In genomic region chr16:38106542-38106941, GRCm38 (mm10) we compare ENCODE assay signal across 25 mouse cellular contexts. TPM values are rescaled to one million over a fixed set of nuclear protein-coding genes. Genes with fewer than 3 reads are reported as not detected.
DNase-seq lines count a peak whose midpoint lies in the region; ATAC-seq and TF ChIP-seq lines count a peak whose summit lies in the region.
"Had no signal": no experiment of that assay in that cellular context is flagged by ENCODE, and none has a peak within 500 bp of the region (broad histone marks: within the 10 kb centered on the region; RNA-seq: fewer than 3 reads in every experiment).

No protein-coding gene starts in this region.

- ATAC-seq in heart, embryonic 12.5 days (ENCODE audit: insufficient number of reproducible peaks, low FRiP score), result no peak
- ATAC-seq in heart, embryonic 16.5 days (replicated peaks; ENCODE audit: extremely low read depth, insufficient read depth, low FRiP score), result no peak
- ATAC-seq: activated CD4-positive, CD25-positive, alpha-beta regulatory T cell, adult 4 months; forebrain, embryonic 14.5 days; intestine, embryonic 15.5 days; Patski had no signal

- TF ChIP-seq POLR2A in cerebellum, adult 2 months (IDR thresholded peaks at IDR 0.05; ENCODE audit: borderline replicate concordance, insufficient read depth, low read length), result no peak

- H3K4me2 ChIP-seq in heart, embryonic 12.5 days, result no peak overlapping the region
- H3K4me2 ChIP-seq in heart, embryonic 16.5 days (ENCODE audit: low read depth, low read length), result no peak overlapping the region
- H3K4me2 ChIP-seq: embryonic facial prominence, embryonic 15.5 days; hindbrain, embryonic 14.5 days; intestine, embryonic 15.5 days had no signal

- peaks cover 36% of the 10 kb centered on the region for H3K4me1 ChIP-seq in heart, embryonic 12.5 days (replicated peaks)
- peaks cover 24% of the 10 kb centered on the region for H3K4me1 ChIP-seq in heart, embryonic 16.5 days (ENCODE audit: control insufficient read depth, insufficient read depth, low read length)
- H3K4me1 ChIP-seq in cerebellum, adult 2 months (ENCODE audit: control insufficient read depth, insufficient read depth, low read length), result peaks cover 6% of the 10 kb centered on the region
- H3K4me1 ChIP-seq: forebrain, embryonic 10.5 days; hindbrain, embryonic 10.5 days had no signal

- peak overlapping the region; percentile 86 for H3K27ac ChIP-seq in gastrocnemius, adult 2 months
- H3K27ac ChIP-seq in heart, embryonic 12.5 days (ENCODE audit: poor library complexity, severe bottlenecking), result peak overlapping the region; percentile 17; the same call in 1 of the 2 replicates
- H3K27ac ChIP-seq in heart, embryonic 16.5 days (ENCODE audit: low read length), result peak overlapping the region; percentile 66
- H3K27ac ChIP-seq in cerebellum, adult 2 months (ENCODE audit: insufficient read depth, low read length), result no peak overlapping the region
- H3K27ac ChIP-seq: embryonic facial prominence, embryonic 15.5 days; forebrain, embryonic 10.5 days; hindbrain, embryonic 10.5 days; hindbrain, embryonic 14.5 days; intestine, embryonic 15.5 days had no signal

- no peak for TF ChIP-seq CTCF in gastrocnemius, adult 2 months (IDR thresholded peaks at IDR 0.05)
- TF ChIP-seq CTCF in cerebellum, adult 2 months (IDR thresholded peaks at IDR 0.05; ENCODE audit: borderline replicate concordance, insufficient read depth, low read depth, low read length), result no peak

- H3K4me3 ChIP-seq in gastrocnemius, adult 2 months, result peak overlapping the region; percentile 45
- no peak overlapping the region for H3K4me3 ChIP-seq in heart, embryonic 12.5 days
- no peak overlapping the region for H3K4me3 ChIP-seq in heart, embryonic 16.5 days (ENCODE audit: low read length)
- H3K4me3 ChIP-seq in cerebellum, adult 2 months (replicated peaks; ENCODE audit: insufficient read depth, low read depth, low read length), result no peak overlapping the region
- H3K4me3 ChIP-seq: embryonic facial prominence, embryonic 15.5 days; erythroblast, embryonic 14.5 days; forebrain, embryonic 10.5 days; hindbrain, embryonic 10.5 days; intestine, embryonic 15.5 days had no signal

- no peaks in the 10 kb centered on the region; the same call in 1 of the 2 replicates for H3K36me3 ChIP-seq in heart, embryonic 12.5 days
- peaks cover 3% of the 10 kb centered on the region; the same call in 1 of the 2 replicates for H3K36me3 ChIP-seq in heart, embryonic 16.5 days (ENCODE audit: control insufficient read depth, insufficient read depth)
- H3K36me3 ChIP-seq: embryonic facial prominence, embryonic 15.5 days; intestine, embryonic 15.5 days had no signal

- no peak overlapping the region for H3K9ac ChIP-seq in heart, embryonic 12.5 days
- no peak overlapping the region for H3K9ac ChIP-seq in heart, embryonic 16.5 days (ENCODE audit: low read length)
- H3K9ac ChIP-seq: embryonic facial prominence, embryonic 15.5 days; hindbrain, embryonic 14.5 days; intestine, embryonic 15.5 days had no signal

- 43% methylated on average over 3 of the region's 3 CpGs for WGBS in heart, embryonic 12.5 days
- 44% methylated on average over 3 of the region's 3 CpGs for WGBS in heart, embryonic 16.5 days
- 64% methylated on average over 3 of the region's 3 CpGs for WGBS in cerebellum, adult 2 months

- no peaks in the 10 kb centered on the region for H3K9me3 ChIP-seq in heart, embryonic 12.5 days (replicated peaks)
- no peaks in the 10 kb centered on the region for H3K9me3 ChIP-seq in heart, embryonic 16.5 days (replicated peaks; ENCODE audit: control insufficient read depth, low read length)
- H3K9me3 ChIP-seq: embryonic facial prominence, embryonic 15.5 days; forebrain, embryonic 10.5 days; hindbrain, embryonic 10.5 days; intestine, embryonic 15.5 days had no signal

- no peak for DNase-seq in gastrocnemius, adult 2 months
- no peak for DNase-seq in gastrocnemius, postnatal 10 days
- DNase-seq in heart, postnatal 36 days, result no peak
- no peak for DNase-seq in heart, postnatal 25 days (ENCODE audit: low spot score)
- DNase-seq in brain, adult 2 months (ENCODE audit: low read depth, low spot score), result peak; percentile 52
- DNase-seq in cerebellum, adult 2 months, result no peak
- DNase-seq: adrenal gland, postnatal 14 days; cerebellum, adult 18-20 months; cerebellum, postnatal 14 days; embryo, embryonic 11 days; gastrocnemius, postnatal 36 days; kidney, adult 18-20 months; kidney, postnatal 10 days had no signal

- H3K27me3 ChIP-seq in heart, embryonic 12.5 days (replicated peaks), result no peaks in the 10 kb centered on the region
- H3K27me3 ChIP-seq in heart, embryonic 16.5 days (ENCODE audit: control insufficient read depth, insufficient read depth, low read length), result no peaks in the 10 kb centered on the region
- no peaks in the 10 kb centered on the region for H3K27me3 ChIP-seq in cerebellum, adult 2 months (ENCODE audit: control insufficient read depth, insufficient read depth, low read length)
- H3K27me3 ChIP-seq: CH12.LX; embryonic facial prominence, embryonic 15.5 days; intestine, embryonic 15.5 days; Patski had no signal

- intact Hi-C loops in gastrocnemius, adult 2 months (cut with DNase I), result no loop called here
- intact Hi-C loops in heart, postnatal 36 days (cut with DNase I), result no loop called here
- intact Hi-C loops in heart, postnatal 25 days (cut with DNase I), result no loop called here

RNA-seq across cellular contexts. Expression of gene Gsk3b, which starts 17.7 kb away (rescaled TPM):
- 10 to 100 TPM; 60.7 to 67.3 TPM for total RNA-seq in gastrocnemius, adult 2 months (2021)
- total RNA-seq in gastrocnemius, postnatal 10 days (2021), result 10 to 100 TPM; 58.8 to 65.8 TPM
- 46.8 and 47.3 TPM in 2 replicates for polyA plus RNA-seq in heart, embryonic 12.5 days (2016; fragmentation: Nextera tagmentation; extraction: Ambion mirVana)
- 10 to 100 TPM; 52.3 to 55.6 TPM for total RNA-seq in heart, postnatal 36 days (2021)
- polyA plus RNA-seq in heart, embryonic 16.5 days (2015; fragmentation: Nextera tagmentation; extraction: Ambion mirVana), result 33.8 and 37.2 TPM in 2 replicates
- total RNA-seq in heart, postnatal 25 days (2021), result 10 to 100 TPM; 52.7 to 55.2 TPM
- polyA plus RNA-seq in cerebellum, adult 2 months (2012; rRNA removed), result 46.3 and 48.7 TPM in 2 replicates
